ENCODE assay signal across 17 mouse cellular contexts in the genomic region with DNA sequence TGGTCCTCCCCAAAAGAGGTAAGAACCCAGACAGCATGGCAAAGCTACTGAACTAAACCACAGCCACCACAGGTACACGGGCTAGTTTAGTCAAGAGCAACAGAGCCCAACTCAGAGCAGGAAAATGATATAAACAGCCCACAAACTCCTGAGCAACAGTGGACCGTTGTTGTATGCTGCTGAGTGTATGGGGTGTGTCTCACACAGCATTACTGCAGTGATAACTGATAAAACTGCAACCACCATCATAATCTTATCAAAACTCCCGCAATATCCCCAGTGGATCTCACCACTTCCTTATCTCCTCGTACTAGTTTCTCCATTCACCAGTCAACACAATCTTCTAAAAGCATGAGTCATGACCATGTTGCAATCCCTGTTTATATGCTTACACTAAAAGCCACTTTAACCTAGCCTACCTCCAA. TPM values are rescaled to one million over a fixed set of nuclear protein-coding genes. Genes with fewer than 3 reads are reported as not detected.
DNase-seq lines count a peak whose midpoint lies in the region; ATAC-seq and TF ChIP-seq lines count a peak whose summit lies in the region.
"Had no signal": no experiment of that assay in that cellular context is flagged by ENCODE, and none has a peak within 500 bp of the region (broad histone marks: within the 10 kb centered on the region; RNA-seq: fewer than 3 reads in every experiment).

No protein-coding gene starts in this region.

- WGBS in lung, postnatal 0 days, result 62% methylated on average over 4 of the region's 4 CpGs
- 9% methylated on average over 4 of the region's 4 CpGs for WGBS in bone marrow, adult 2 months
- 17% methylated on average over 4 of the region's 4 CpGs for WGBS in liver, embryonic 13.5 days (ENCODE audit: insufficient replicate concordance)
- WGBS in embryonic facial prominence, embryonic 10.5 days, result 84% methylated on average over 4 of the region's 4 CpGs

- TF ChIP-seq CTCF in lung, postnatal 0 days (IDR thresholded peaks at IDR 0.05), result no peak
- no peak for TF ChIP-seq CTCF in bone marrow, adult 2 months (IDR thresholded peaks at IDR 0.05; ENCODE audit: control insufficient read depth, insufficient read depth, low read length)

- no peak overlapping the region for H3K27ac ChIP-seq in lung, postnatal 0 days (ENCODE audit: low read length)
- peak overlapping the region; percentile 55; the same call in 1 of the 2 replicates for H3K27ac ChIP-seq in bone marrow, adult 2 months (ENCODE audit: control insufficient read depth, insufficient read depth, low read depth, low read length, poor library complexity)
- H3K27ac ChIP-seq in liver, embryonic 13.5 days, result peak overlapping the region; percentile 34; the same call in 1 of the 2 replicates
- H3K27ac ChIP-seq in embryonic facial prominence, embryonic 10.5 days (replicated peaks), result no peak overlapping the region
- H3K27ac ChIP-seq: embryonic facial prominence, embryonic 15.5 days; forebrain, embryonic 15.5 days; hindbrain, embryonic 10.5 days had no signal

- H3K4me1 ChIP-seq in lung, postnatal 0 days (ENCODE audit: insufficient read depth, low read depth, low read length), result peaks cover 3% of the 10 kb centered on the region; the same call in 1 of the 2 replicates
- H3K4me1 ChIP-seq in bone marrow, adult 2 months (ENCODE audit: control insufficient read depth, insufficient read depth, low read length), result peaks cover 17% of the 10 kb centered on the region
- peaks cover 30% of the 10 kb centered on the region for H3K4me1 ChIP-seq in liver, embryonic 13.5 days (replicated peaks)
- H3K4me1 ChIP-seq in embryonic facial prominence, embryonic 10.5 days, result peaks cover 5% of the 10 kb centered on the region; the same call in 1 of the 2 replicates

- H3K4me3 ChIP-seq in lung, postnatal 0 days (ENCODE audit: low read depth, low read length), result no peak overlapping the region
- H3K4me3 ChIP-seq in bone marrow, adult 2 months (replicated peaks; ENCODE audit: control insufficient read depth, low read depth, low read length), result no peak overlapping the region
- H3K4me3 ChIP-seq in liver, embryonic 13.5 days (replicated peaks), result no peak overlapping the region
- H3K4me3 ChIP-seq in embryonic facial prominence, embryonic 10.5 days, result no peak overlapping the region
- H3K4me3 ChIP-seq: embryonic facial prominence, embryonic 15.5 days; forebrain, embryonic 15.5 days; hindbrain, embryonic 10.5 days had no signal

- H3K9ac ChIP-seq in lung, postnatal 0 days (replicated peaks; ENCODE audit: low read depth), result no peak overlapping the region
- no peak overlapping the region for H3K9ac ChIP-seq in liver, embryonic 13.5 days
- H3K9ac ChIP-seq: embryonic facial prominence, embryonic 15.5 days; forebrain, embryonic 15.5 days had no signal

- no peak for TF ChIP-seq POLR2A in bone marrow, adult 2 months (IDR thresholded peaks at IDR 0.05; ENCODE audit: borderline replicate concordance, control insufficient read depth, low read depth, low read length)

- no peaks in the 10 kb centered on the region for H3K27me3 ChIP-seq in lung, postnatal 0 days (replicated peaks; ENCODE audit: insufficient read depth, low read length)
- H3K27me3 ChIP-seq in liver, embryonic 13.5 days, result no peaks in the 10 kb centered on the region
- no peaks in the 10 kb centered on the region for H3K27me3 ChIP-seq in embryonic facial prominence, embryonic 10.5 days (replicated peaks; ENCODE audit: low read depth, poor library complexity, severe bottlenecking)
- H3K27me3 ChIP-seq: CH12.LX; embryonic facial prominence, embryonic 15.5 days; forebrain, embryonic 15.5 days had no signal

- DNase-seq in lung, postnatal 0 days (ENCODE audit: low spot score), result peak; percentile 15
- no peak for DNase-seq in lung, postnatal 4 days
- peak; percentile 10 for DNase-seq in liver, embryonic 13.5 days
- no peak for DNase-seq in embryonic facial prominence, embryonic 10.5 days (ENCODE audit: low spot score)
- DNase-seq in kidney, postnatal 25 days, result no peak
- DNase-seq: adrenal gland, postnatal 36 days; cerebellum, adult 9-10 months; gastrocnemius, postnatal 14 days; kidney, adult 18-20 months; layer of hippocampus, adult 9-11 months; lung, postnatal 10 days had no signal

- no peak for TF ChIP-seq EP300 in lung, postnatal 0 days (IDR thresholded peaks at IDR 0.05)

- no peaks in the 10 kb centered on the region for H3K36me3 ChIP-seq in lung, postnatal 0 days (ENCODE audit: insufficient read depth, low read length)
- H3K36me3 ChIP-seq in liver, embryonic 13.5 days, result no peaks in the 10 kb centered on the region
- no peaks in the 10 kb centered on the region for H3K36me3 ChIP-seq in embryonic facial prominence, embryonic 10.5 days (replicated peaks)
- H3K36me3 ChIP-seq: embryonic facial prominence, embryonic 15.5 days; forebrain, embryonic 15.5 days; hindbrain, embryonic 10.5 days had no signal

- H3K4me2 ChIP-seq in lung, postnatal 0 days (replicated peaks; ENCODE audit: low read depth, low read length), result no peak overlapping the region
- H3K4me2 ChIP-seq in liver, embryonic 13.5 days, result no peak overlapping the region
- H3K4me2 ChIP-seq: embryonic facial prominence, embryonic 15.5 days; forebrain, embryonic 15.5 days had no signal

- H3K9me3 ChIP-seq in lung, postnatal 0 days (ENCODE audit: low read length), result no peaks in the 10 kb centered on the region
- no peaks in the 10 kb centered on the region for H3K9me3 ChIP-seq in liver, embryonic 13.5 days (replicated peaks)
- no peaks in the 10 kb centered on the region for H3K9me3 ChIP-seq in embryonic facial prominence, embryonic 10.5 days
- H3K9me3 ChIP-seq: embryonic facial prominence, embryonic 15.5 days; forebrain, embryonic 15.5 days; hindbrain, embryonic 10.5 days had no signal

- ATAC-seq in lung, postnatal 0 days, result no peak
- ATAC-seq in liver, embryonic 13.5 days (ENCODE audit: low read depth), result peak; percentile 79
- peak; percentile 31 for ATAC-seq in neutrophil, adult 5-6 weeks (ENCODE audit: extremely low read depth, insufficient number of reproducible peaks, low FRiP score, poor library complexity, severe bottlenecking)
- ATAC-seq: forebrain, embryonic 15.5 days had no signal

RNA-seq across cellular contexts. Expression of a gene that starts 16.6 kb away (rescaled TPM):
- 4.2 and 4.6 TPM in 2 replicates for polyA plus RNA-seq in lung, postnatal 0 days (2015; fragmentation: Nextera tagmentation; extraction: Ambion mirVana)
- 16.8 and 39.4 TPM in 2 replicates for polyA plus RNA-seq in bone marrow, adult 2 months (2011; ENCODE audit: insufficient read depth, insufficient read length, low replicate concordance, missing spikeins)
- polyA plus RNA-seq in liver, embryonic 13.5 days (2015; fragmentation: Nextera tagmentation; extraction: Ambion mirVana), result 3.9 and 5.2 TPM in 2 replicates
- 145 and 155 TPM in 2 replicates for total RNA-seq in neutrophil, adult 5-6 weeks (2017)
- polyA plus RNA-seq in embryonic facial prominence, embryonic 10.5 days (2016; fragmentation: Nextera tagmentation; extraction: Ambion mirVana), result 1.5 and 1.8 TPM in 2 replicates

Comparison
In these comparisons a context has a peak if more than half of its experiments do, and no peak if none do; other contexts are left out.
1. DNase-seq: peak in lung, postnatal 0 days (single experiment) and liver, embryonic 13.5 days (single experiment); none in lung, postnatal 4 days (0 of 2), embryonic facial prominence, embryonic 10.5 days (single experiment) and kidney, postnatal 25 days (0 of 2).
2. H3K27ac ChIP-seq: peak in bone marrow, adult 2 months (single experiment) and liver, embryonic 13.5 days (single experiment); none in lung, postnatal 0 days (single experiment) and embryonic facial prominence, embryonic 10.5 days (single experiment).